Mouse (Mus musculus) heart, embryonic 14.5 days (tissue): ENCODE measurements around the gene Itpr2. TPM values are rescaled to one million over a fixed set of nuclear protein-coding genes. Genes with fewer than 3 reads are reported as not detected.

Experiments used
- ATAC-seq: fragments of 200-750 bp; cut with Nextera tagmentation; 2 replicates; pipeline ENCODE4 v1.8.0; 2017; ENCODE audit warnings: low read depth, moderate TSS enrichment; ENCODE audit not compliant: insufficient number of reproducible peaks, insufficient read depth, low FRiP score
- H3K27ac ChIP-seq, 2 experiments: fragments of 200-500 bp in 1 of 2; fragments of 300-500 bp in 1 of 2; sonication (generic) in 1 of 2; replicated peaks in 1 of 2; 2 replicates each; pipeline ENCODE4 v1.5.1; 2012 to 2014; ENCODE audit warnings: low read depth in 2 of 2, low read length in 2 of 2, control low read depth in 1 of 2, mild to moderate bottlenecking in 1 of 2, mixed read lengths in 1 of 2; ENCODE audit not compliant: control insufficient read depth in 1 of 2, insufficient read depth in 1 of 2
- H3K27me3 ChIP-seq: fragments of 300-500 bp; sonication (generic); 2 replicates; pipeline ENCODE4 v1.6.1; 2014; ENCODE audit warnings: mild to moderate bottlenecking, low read length, control low read depth; ENCODE audit not compliant: control insufficient read depth, insufficient read depth
- H3K36me3 ChIP-seq: fragments of 300-500 bp; sonication (generic); 2 replicates; pipeline ENCODE4 v1.6.1; 2014; ENCODE audit warnings: mild to moderate bottlenecking, control low read depth, low read length, mixed read lengths; ENCODE audit not compliant: control insufficient read depth, insufficient read depth
- H3K4me1 ChIP-seq, 2 experiments: fragments of 200-500 bp in 1 of 2; fragments of 300-500 bp in 1 of 2; sonication (generic) in 1 of 2; 2 replicates each; pipeline ENCODE4 v1.6.1; 2012 to 2014; ENCODE audit warnings: low read length in 2 of 2, control low read depth in 1 of 2, mixed read lengths in 1 of 2; ENCODE audit not compliant: control insufficient read depth in 2 of 2, insufficient read depth in 2 of 2
- H3K4me2 ChIP-seq: fragments of 300-500 bp; sonication (generic); 2 replicates; pipeline ENCODE4 v1.6.1; 2014; ENCODE audit warnings: mild to moderate bottlenecking, low read length
- H3K4me3 ChIP-seq, 2 experiments: fragments of 200-500 bp in 1 of 2; fragments of 300-500 bp in 1 of 2; sonication (generic) in 1 of 2; 2 replicates each; pipeline ENCODE4 v1.5.1; 2012 to 2014; ENCODE audit warnings: low read length in 2 of 2, mild to moderate bottlenecking in 2 of 2, control low read depth in 1 of 2, low read depth in 1 of 2, moderate library complexity in 1 of 2; ENCODE audit not compliant: control insufficient read depth in 1 of 2, insufficient read depth in 1 of 2
- H3K9ac ChIP-seq: fragments of 300-500 bp; sonication (generic); 2 replicates; pipeline ENCODE4 v1.6.1; 2014; ENCODE audit warnings: mild to moderate bottlenecking, low read length
- H3K9me3 ChIP-seq: fragments of 300-500 bp; sonication (generic); 2 replicates; pipeline ENCODE4 v1.6.1; 2016; ENCODE audit warnings: low read length, control low read depth; ENCODE audit not compliant: control insufficient read depth
- WGBS: fragments of 180-500 bp; shearing (Covaris S2); extraction: QIAGEN DNeasy Blood & Tissue Kit; methylation state at CpG from one replicate; pipeline ENCODE4 v1.1.7; 2014; 5-methylcytosine and 5-hydroxymethylcytosine counted together
- polyA plus RNA-seq: library from polyadenylated mRNA; unstranded; fragments of >200 nt; fragmentation: Nextera tagmentation; extraction: Ambion mirVana; gene quantifications from 2 replicates; pipeline ENCODE4 v1.2.1, GENCODE M21; 2014

Gene Itpr2
- polyA plus RNA-seq, 1 experiment from 2014 or later: 43.4 TPM

DNA sequence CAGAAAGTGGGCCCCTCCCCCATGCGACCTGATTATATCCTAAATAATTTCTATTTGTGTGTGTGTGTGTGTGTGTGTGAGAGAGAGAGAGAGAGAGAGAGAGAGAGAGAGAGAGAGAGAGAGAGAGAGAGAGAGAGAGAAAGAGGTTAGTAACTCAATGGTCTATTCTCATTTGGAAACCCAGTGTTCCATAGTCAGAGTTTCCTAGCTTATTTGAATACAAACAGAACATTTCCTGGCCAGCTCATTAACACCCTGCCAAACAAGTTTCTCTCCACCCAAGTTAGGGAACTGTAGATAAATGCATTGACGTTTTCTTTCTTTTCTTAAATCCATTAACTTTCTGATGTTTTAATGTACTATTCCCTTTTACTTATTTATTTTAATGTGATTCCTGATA lies 36.0 kb upstream of the Itpr2 start:
- Histone ChIP-seq H3K36me3 (no peaks in the 10 kb centered on the region), H3K27ac (peak overlapping the region; percentile 50 to 87; a peak in 3 of 4 replicates), H3K9me3 (no peaks in the 10 kb centered on the region), H3K27me3 (no peaks in the 10 kb centered on the region), H3K4me1 (peaks cover 9 to 19% of the 10 kb centered on the region in 2 experiments), H3K4me2 (no peak overlapping the region), H3K9ac (no peak overlapping the region), H3K4me3 (no peak overlapping the region)
- WGBS: 42% methylated on average over 2 of the region's 2 CpGs
- ATAC-seq: no peak

DNA sequence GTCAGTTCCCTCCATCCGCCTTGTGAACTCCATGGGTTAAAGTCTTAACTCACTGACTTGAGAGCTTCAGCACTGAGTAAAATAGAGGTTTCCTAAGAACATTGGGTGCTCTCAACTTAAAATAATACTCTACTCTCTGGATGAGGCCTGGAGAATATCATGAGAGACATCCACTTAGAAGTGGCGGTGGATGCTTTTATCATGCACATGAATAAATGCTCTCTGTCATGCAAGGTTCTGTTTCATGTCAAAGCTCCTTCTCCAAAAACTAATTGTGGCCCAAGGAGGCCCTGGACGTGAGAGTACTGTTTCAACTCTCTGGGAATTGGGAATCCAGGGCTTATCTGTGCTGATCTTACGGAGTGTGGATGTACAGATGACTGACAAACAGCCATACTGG lies 35.1 kb upstream of the Itpr2 start:
- no peaks in the 10 kb centered on the region for H3K36me3 ChIP-seq
- no peak for ATAC-seq
- WGBS: 43% methylated on average over 4 of the region's 4 CpGs
- no peak overlapping the region for H3K4me3 ChIP-seq
- no peak overlapping the region for H3K9ac ChIP-seq
- no peaks in the 10 kb centered on the region for H3K27me3 ChIP-seq
- H3K4me1 ChIP-seq: peaks cover 9 to 17% of the 10 kb centered on the region in 2 experiments
- H3K27ac ChIP-seq: peak overlapping the region; percentile 50 to 87
- H3K4me2 ChIP-seq: no peak overlapping the region
- H3K9me3 ChIP-seq: no peaks in the 10 kb centered on the region

DNA sequence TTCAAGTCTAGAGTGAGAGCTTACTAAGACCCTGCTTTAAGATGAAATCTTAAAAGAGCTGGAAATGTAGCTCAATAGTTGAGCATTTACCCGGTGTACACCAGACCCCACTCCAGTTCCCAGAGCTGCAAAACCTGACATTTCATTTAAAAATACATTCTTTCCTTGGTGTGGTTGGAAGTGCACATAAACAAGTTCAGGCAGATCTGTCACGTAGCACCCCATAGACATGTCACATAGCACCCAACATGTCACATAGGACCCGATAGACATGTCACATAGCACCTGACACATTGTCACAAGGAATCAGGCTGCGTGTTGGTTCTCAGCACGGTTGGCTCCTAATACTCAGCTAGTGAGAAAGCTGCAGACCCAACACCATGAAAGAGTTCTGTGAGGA lies 33.5 kb upstream of the Itpr2 start:
- ATAC-seq: no peak
- WGBS: 75% methylated on average over 5 of the region's 5 CpGs
- Histone ChIP-seq H3K27me3 (no peaks in the 10 kb centered on the region), H3K4me3 (no peak overlapping the region), H3K4me2 (no peak overlapping the region), H3K27ac (no peak overlapping the region), H3K36me3 (no peaks in the 10 kb centered on the region), H3K4me1 (peaks cover 11 to 17% of the 10 kb centered on the region in 2 experiments), H3K9me3 (no peaks in the 10 kb centered on the region), H3K9ac (no peak overlapping the region)

DNA sequence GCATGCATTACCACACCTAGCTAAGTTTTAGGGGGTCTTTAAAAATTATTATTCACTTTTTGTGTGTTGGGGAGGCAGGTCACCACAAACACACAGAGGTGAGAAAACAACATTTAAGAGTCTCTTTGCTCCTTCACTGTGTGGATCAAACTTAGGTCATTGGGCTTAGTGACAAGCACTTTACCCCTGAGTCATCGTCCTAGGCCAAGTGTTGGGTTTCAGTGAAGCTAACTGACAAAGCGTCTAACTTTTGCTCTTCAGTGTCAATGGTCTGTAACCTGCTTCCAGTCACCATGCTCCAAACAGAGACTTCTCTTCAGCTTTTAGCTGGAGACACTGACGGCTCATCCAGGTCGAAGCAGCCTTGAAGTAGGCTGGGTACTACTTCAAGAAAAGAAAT lies 31.1 kb upstream of the Itpr2 start:
- Histone ChIP-seq H3K4me1 (peaks cover 12 to 17% of the 10 kb centered on the region in 2 experiments), H3K27ac (no peak overlapping the region), H3K36me3 (no peaks in the 10 kb centered on the region), H3K4me2 (no peak overlapping the region), H3K4me3 (no peak overlapping the region), H3K9ac (no peak overlapping the region), H3K27me3 (no peaks in the 10 kb centered on the region), H3K9me3 (no peaks in the 10 kb centered on the region)
- WGBS: 82% methylated on average over 4 of the region's 4 CpGs
- no peak for ATAC-seq

DNA sequence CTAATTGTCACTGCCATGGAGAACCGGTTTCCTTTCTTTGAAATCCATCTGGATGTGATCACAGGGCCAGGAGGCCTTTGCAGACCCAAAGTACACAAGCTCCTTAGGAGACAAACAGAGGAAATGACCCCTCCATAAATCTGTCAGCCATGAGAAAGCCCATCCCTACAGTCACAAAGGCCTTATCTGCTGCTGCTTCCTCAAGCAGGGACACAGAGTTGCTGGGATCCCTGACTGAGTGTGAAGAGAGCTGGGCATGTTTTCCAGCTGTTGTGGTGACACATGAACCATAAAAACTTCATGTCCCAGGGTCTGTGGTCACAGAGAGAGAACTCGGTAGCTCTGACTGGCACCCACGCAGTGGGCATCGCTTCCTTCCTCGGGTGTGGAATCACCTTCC lies 28.7 kb upstream of the Itpr2 start:
- peak; percentile 77 for ATAC-seq
- H3K27ac ChIP-seq: peak overlapping the region; percentile 79 to 85
- no peaks in the 10 kb centered on the region for H3K36me3 ChIP-seq
- H3K4me3 ChIP-seq: no peak overlapping the region
- H3K4me2 ChIP-seq: no peak overlapping the region
- peaks cover 9 to 12% of the 10 kb centered on the region in 2 experiments; a peak in 3 of 4 replicates for H3K4me1 ChIP-seq
- no peaks in the 10 kb centered on the region for H3K9me3 ChIP-seq
- no peak overlapping the region for H3K9ac ChIP-seq
- WGBS: 53% methylated on average over 5 of the region's 5 CpGs
- no peaks in the 10 kb centered on the region for H3K27me3 ChIP-seq

DNA sequence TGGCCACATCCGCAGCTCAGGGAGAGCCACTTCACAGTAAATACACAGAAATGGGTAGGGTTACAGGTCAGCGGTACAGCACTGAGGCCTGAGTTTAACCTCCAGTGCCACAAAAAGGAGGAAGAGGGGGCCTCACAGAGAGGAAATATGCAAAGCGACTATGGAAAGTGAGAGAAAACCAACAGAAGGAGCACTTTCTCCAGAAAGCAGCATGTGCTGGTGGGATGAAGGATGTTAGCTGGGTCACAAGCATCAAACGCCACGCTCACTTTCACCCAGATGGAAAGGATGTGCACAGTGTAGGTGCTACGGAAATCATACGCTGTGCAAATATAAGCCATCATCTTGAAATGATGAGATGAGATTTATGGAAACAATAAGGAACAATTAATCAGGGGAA lies 28.3 kb upstream of the Itpr2 start:
- WGBS: 67% methylated on average over 7 of the region's 7 CpGs
- H3K27me3 ChIP-seq: no peaks in the 10 kb centered on the region
- peak; percentile 42; the same call in 1 of the 2 replicates for ATAC-seq

DNA sequence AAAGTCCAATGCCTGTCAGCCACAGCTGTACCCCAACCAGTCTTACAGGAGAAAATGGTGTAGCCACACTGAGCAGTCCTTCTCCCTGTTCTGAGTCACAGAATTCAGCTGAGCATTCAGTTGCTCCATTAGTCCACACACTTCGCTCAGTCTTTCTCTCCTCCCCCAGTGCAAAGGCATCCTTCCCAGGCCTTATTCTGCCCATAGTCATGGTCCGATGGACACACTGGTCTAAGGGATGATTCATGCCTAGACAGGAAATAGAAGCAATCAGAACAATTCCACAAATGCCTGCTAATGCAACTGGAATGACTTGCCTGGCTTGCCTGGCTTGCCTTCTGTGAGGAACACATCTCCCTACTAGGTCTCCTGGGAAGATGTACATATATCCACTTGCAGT lies 25.5 kb upstream of the Itpr2 start:
- no peak for ATAC-seq
- no peak overlapping the region for H3K4me2 ChIP-seq
- H3K4me1 ChIP-seq: peaks cover 9 to 12% of the 10 kb centered on the region in 2 experiments; a peak in 3 of 4 replicates
- H3K9ac ChIP-seq: no peak overlapping the region
- WGBS: 70% methylated on average over 2 of the region's 2 CpGs
- H3K9me3 ChIP-seq: 0 out of 2 replicates have a peak, but pooled peaks cover 6% of the 10 kb centered on the region
- no peak overlapping the region for H3K4me3 ChIP-seq
- H3K27ac ChIP-seq: no peak overlapping the region
- H3K36me3 ChIP-seq: no peaks in the 10 kb centered on the region
- H3K27me3 ChIP-seq: no peaks in the 10 kb centered on the region

More for the DNA sequence above, 28.3 kb upstream of the Itpr2 start:
- H3K4me1 ChIP-seq: peaks cover 9 to 12% of the 10 kb centered on the region in 2 experiments; a peak in 3 of 4 replicates
- no peak overlapping the region for H3K9ac ChIP-seq
- H3K4me3 ChIP-seq: no peak overlapping the region
- peak overlapping the region; percentile 79 to 82 for H3K27ac ChIP-seq
- no peak overlapping the region for H3K4me2 ChIP-seq
- H3K9me3 ChIP-seq: no peaks in the 10 kb centered on the region
- H3K36me3 ChIP-seq: no peaks in the 10 kb centered on the region

DNA sequence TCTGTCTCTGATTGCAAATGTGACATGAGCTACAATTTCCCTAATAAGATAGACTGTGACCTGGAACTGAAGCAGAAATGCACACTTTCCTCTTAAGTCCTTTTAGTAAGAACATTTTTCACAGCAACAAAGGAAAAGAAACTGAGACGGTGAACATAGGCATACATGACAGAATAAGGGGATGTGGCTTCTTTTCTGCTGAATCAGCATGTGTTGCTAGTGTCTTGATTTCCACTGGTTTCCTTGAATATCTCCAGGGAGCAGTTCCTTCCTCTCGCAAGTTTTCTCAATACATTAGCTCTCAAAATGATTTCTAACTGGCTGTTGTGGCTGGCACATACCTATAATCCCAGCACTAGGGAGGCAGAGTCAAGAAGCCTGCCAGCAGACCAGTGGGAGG lies 23.5 kb upstream of the Itpr2 start:
- no peak overlapping the region for H3K4me3 ChIP-seq
- H3K4me2 ChIP-seq: no peak overlapping the region
- peaks cover 6 to 12% of the 10 kb centered on the region in 2 experiments; a peak in 2 of 4 replicates for H3K4me1 ChIP-seq
- 68% methylated on average over 2 of the region's 2 CpGs for WGBS
- 0 out of 2 replicates have a peak, but pooled peaks cover 6% of the 10 kb centered on the region for H3K9me3 ChIP-seq
- H3K9ac ChIP-seq: no peak overlapping the region
- H3K36me3 ChIP-seq: no peaks in the 10 kb centered on the region
- H3K27ac ChIP-seq: no peak overlapping the region
- ATAC-seq: no peak
- H3K27me3 ChIP-seq: no peaks in the 10 kb centered on the region
